Mouse (Mus musculus) limb, embryonic 14.5 days (tissue): Measurements from ENCODE around the gene Fstl4. TPM values are rescaled to one million over a fixed set of nuclear protein-coding genes. Genes with fewer than 3 reads are reported as not detected.

Experiments used
- ATAC-seq: fragments of 200-750 bp; cut with Nextera tagmentation; 2 replicates; pipeline ENCODE4 v1.8.0; 2017; ENCODE audit warnings: low read depth, moderate number of reproducible peaks, moderate TSS enrichment; ENCODE audit not compliant: low FRiP score
- DNase-seq: peaks from one replicate; pipeline ENCODE4 v3.0.0-alpha.2; 2015; ENCODE audit warnings: low spot score
- H3K27ac ChIP-seq: fragments of 300-500 bp; sonication (generic); replicated peaks from 2 replicates; pipeline ENCODE4 v1.5.1; 2014; ENCODE audit warnings: low read depth, mild to moderate bottlenecking, low read length, moderate library complexity, mixed read lengths
- H3K27me3 ChIP-seq: fragments of 300-500 bp; sonication (generic); 2 replicates; pipeline ENCODE4 v1.6.1; 2014; ENCODE audit warnings: low read length, mixed read lengths; ENCODE audit not compliant: control insufficient read depth, insufficient read depth
- H3K36me3 ChIP-seq: fragments of 300-500 bp; sonication (generic); 2 replicates; pipeline ENCODE4 v1.6.1; 2014; ENCODE audit warnings: mild to moderate bottlenecking, low read length, moderate library complexity, mixed read lengths; ENCODE audit not compliant: control insufficient read depth, insufficient read depth
- H3K4me1 ChIP-seq: fragments of 300-500 bp; sonication (generic); 2 replicates; pipeline ENCODE4 v1.6.1; 2014; ENCODE audit warnings: antibody characterized with exemption, low read length, mixed read lengths; ENCODE audit not compliant: control insufficient read depth, insufficient read depth
- H3K4me2 ChIP-seq: fragments of 300-500 bp; sonication (generic); replicated peaks from 2 replicates; pipeline ENCODE4 v1.6.1; 2014; ENCODE audit warnings: low read depth, mild to moderate bottlenecking, low read length, moderate library complexity; ENCODE audit not compliant: severe bottlenecking
- H3K4me3 ChIP-seq: fragments of 300-500 bp; sonication (generic); replicated peaks from 2 replicates; pipeline ENCODE4 v1.5.1; 2014; ENCODE audit warnings: low read length
- H3K9ac ChIP-seq: fragments of 300-500 bp; sonication (generic); 2 replicates; pipeline ENCODE4 v1.6.1; 2014; ENCODE audit warnings: mild to moderate bottlenecking, low read depth, low read length, moderate library complexity; ENCODE audit not compliant: severe bottlenecking
- H3K9me3 ChIP-seq: fragments of 300-500 bp; sonication (generic); 2 replicates; pipeline ENCODE4 v1.6.1; 2016; ENCODE audit warnings: low read length; ENCODE audit not compliant: control insufficient read depth
- POLR2A ChIP-seq: fragments of 200-500 bp; IDR thresholded peaks from 2 replicates; pipeline ENCODE4 v1.8.0; 2012; ENCODE audit warnings: inconsistent platforms, mild to moderate bottlenecking, moderate library complexity, borderline replicate concordance; ENCODE audit not compliant: insufficient read depth, insufficient read length; ENCODE audit errors: extremely low read depth
- WGBS: fragments of 180-500 bp; shearing (Covaris S2); extraction: QIAGEN DNeasy Blood & Tissue Kit; methylation state at CpG from one replicate; pipeline ENCODE4 v1.1.7; 2014; 5-methylcytosine and 5-hydroxymethylcytosine counted together
- polyA plus RNA-seq, 2 experiments: library from polyadenylated mRNA; depleted of rRNA in 1 of 2; stranded (reverse) in 1 of 2; unstranded in 1 of 2; fragments of >200 nt; fragmentation: Nextera tagmentation in 1 of 2; extraction: Ambion mirVana in 1 of 2; gene quantifications; 2 replicates each; pipeline versions ENCODE4 v1.2.1 to v1.2.3; 2012 to 2014

The Fstl4 gene
- polyA plus RNA-seq, 2 experiments: 0.97 to 2.3 TPM

DNA sequence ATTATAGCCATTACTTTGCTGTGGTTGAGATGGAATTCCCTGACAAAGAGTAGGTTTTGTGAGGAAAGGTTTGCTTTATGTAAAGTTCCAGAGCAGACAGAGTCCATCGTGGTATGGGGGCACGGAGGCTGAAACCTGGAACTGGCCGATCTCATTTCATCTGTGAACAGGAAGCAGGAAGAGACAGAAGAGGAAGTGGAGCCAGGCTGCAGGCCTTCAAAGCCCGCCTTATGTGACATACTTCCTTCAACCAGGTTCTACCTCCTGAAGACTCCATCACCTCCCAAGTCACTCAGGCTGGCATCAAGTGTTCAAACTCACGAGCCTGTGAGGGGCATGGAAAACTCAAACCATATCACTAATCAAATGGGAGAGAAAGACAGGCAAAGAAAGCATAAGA is 34.5 kb upstream of the Fstl4 start:
- Histone ChIP-seq H3K4me2 (no peak overlapping the region), H3K27me3 (no peaks in the 10 kb centered on the region), H3K4me1 (no peaks in the 10 kb centered on the region), H3K27ac (no peak overlapping the region), H3K9ac (no peak overlapping the region), H3K9me3 (no peaks in the 10 kb centered on the region), H3K4me3 (no peak overlapping the region), H3K36me3 (no peaks in the 10 kb centered on the region)
- no peak for TF ChIP-seq POLR2A
- DNase-seq (no peak), ATAC-seq (no peak)
- 88% methylated on average over 5 of the region's 5 CpGs for WGBS

DNA sequence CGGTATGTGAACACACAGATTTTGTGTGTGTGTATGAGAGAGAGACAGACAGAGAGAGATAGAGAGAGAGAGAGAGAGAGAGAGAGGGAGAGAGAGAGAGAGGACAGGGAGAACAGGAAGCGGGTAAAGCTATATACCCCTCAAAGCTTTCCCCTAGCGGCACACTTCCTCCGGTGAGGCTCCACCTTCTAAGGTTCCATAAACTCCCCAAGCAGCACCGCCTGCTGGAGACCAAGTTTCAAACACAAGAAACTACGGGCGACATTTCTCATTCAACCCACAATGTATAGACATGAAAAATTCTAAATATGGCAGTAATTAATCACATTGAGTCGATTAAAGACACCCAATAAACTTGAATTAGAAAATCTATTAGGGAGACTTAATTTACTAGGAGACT is 32.5 kb upstream of the Fstl4 start:
- H3K4me3 ChIP-seq: no peak overlapping the region
- no peak for TF ChIP-seq POLR2A
- WGBS: 40% methylated on average over 8 of the region's 8 CpGs
- no peaks in the 10 kb centered on the region for H3K27me3 ChIP-seq
- no peak overlapping the region for H3K27ac ChIP-seq
- H3K4me1 ChIP-seq: no peaks in the 10 kb centered on the region
- no peak overlapping the region for H3K4me2 ChIP-seq
- ATAC-seq: no peak
- no peak for DNase-seq
- no peak overlapping the region for H3K9ac ChIP-seq
- no peaks in the 10 kb centered on the region for H3K9me3 ChIP-seq
- H3K36me3 ChIP-seq: no peaks in the 10 kb centered on the region

DNA sequence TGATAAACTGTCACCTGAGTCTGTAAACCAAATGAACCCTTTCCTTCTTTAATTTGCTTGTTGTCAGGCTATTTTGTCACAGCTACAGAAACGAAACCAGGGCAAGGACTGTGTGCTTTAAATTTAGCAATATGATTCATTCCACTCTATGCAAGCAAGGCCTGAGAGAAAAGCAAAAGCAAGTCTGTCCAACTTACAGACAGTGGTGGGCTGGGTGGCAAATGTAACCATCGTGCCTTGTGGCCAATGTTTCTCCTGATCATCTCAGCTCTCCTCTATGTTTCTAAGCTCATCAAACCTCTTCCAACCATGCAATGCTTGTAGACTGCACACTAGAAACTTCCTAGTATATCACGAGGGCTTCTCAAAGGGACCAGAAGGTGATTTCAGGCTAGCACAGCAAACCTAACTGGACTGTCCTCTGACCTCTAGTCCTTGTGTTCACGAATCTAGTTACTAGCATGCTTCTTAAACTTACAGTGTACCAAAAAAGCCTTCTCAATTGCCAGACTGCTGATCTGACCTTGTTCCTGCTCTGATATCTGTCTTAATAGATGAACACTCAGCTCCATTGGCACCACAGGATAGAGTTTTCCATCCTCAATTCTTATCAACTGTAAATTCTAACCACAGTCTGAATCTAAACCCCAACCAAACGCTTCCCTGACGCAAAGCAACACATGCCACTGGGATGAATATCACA is 29.8 kb upstream of the Fstl4 start:
- Histone ChIP-seq H3K9me3 (no peaks in the 10 kb centered on the region), H3K36me3 (no peaks in the 10 kb centered on the region), H3K9ac (no peak overlapping the region), H3K4me1 (no peaks in the 10 kb centered on the region), H3K4me2 (no peak overlapping the region), H3K4me3 (no peak overlapping the region), H3K27me3 (no peaks in the 10 kb centered on the region), H3K27ac (no peak overlapping the region)
- DNase-seq: no peak
- no peak for TF ChIP-seq POLR2A
- WGBS: 86% methylated on average over 6 of the region's 6 CpGs
- ATAC-seq: no peak

DNA sequence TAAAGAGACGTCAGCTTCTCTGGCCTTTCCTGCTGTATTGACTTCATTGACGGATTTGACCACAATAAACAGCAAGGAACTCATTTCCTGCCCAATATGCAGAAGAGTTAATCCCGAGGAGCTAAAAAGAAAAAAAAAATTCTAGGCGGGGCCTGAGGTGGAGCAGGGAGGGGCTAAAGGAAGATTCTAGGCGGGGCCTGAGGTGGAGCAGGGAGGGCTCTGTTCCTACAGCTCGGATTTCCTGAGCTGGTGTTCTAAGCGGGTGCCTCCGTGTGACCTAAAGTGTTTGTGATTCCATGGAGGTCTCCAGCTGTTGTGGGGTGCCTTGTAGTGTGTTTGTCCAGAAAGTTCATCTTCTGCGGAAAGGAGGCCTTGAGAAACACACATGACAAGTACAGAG is 25.2 kb upstream of the Fstl4 start:
- 15% methylated on average over 9 of the region's 9 CpGs for WGBS

DNA sequence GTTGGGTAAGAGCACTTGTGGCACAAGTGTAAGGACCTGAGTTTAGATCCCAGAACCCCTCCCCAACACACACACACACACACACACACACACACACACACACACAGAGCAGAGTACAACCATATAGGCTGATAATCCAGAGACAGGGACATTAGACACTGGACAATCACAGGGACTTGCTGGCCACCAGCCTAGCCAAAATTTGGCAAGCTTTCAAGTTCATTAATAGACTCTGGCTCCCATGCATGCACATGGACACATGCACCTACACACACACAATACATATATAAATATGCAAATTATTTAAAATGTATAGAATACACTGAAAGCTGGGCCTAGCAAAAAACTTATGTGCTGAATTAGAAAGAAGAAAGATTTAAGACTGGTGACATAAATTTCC is 24.0 kb upstream of the Fstl4 start:
- H3K9me3 ChIP-seq: no peaks in the 10 kb centered on the region
- H3K9ac ChIP-seq: no peak overlapping the region
- no peak for TF ChIP-seq POLR2A
- ATAC-seq: no peak
- H3K27ac ChIP-seq: no peak overlapping the region
- no peaks in the 10 kb centered on the region for H3K36me3 ChIP-seq
- H3K27me3 ChIP-seq: no peaks in the 10 kb centered on the region
- H3K4me2 ChIP-seq: no peak overlapping the region
- no peak overlapping the region for H3K4me3 ChIP-seq
- no peak for DNase-seq
- no peaks in the 10 kb centered on the region for H3K4me1 ChIP-seq

More for the DNA sequence above, 25.2 kb upstream of the Fstl4 start:
- ATAC-seq (no peak), DNase-seq (no peak)
- H3K9ac ChIP-seq: no peak overlapping the region
- H3K4me1 ChIP-seq: no peaks in the 10 kb centered on the region
- H3K27ac ChIP-seq: no peak overlapping the region
- TF ChIP-seq POLR2A: no peak
- no peaks in the 10 kb centered on the region for H3K9me3 ChIP-seq
- no peaks in the 10 kb centered on the region for H3K27me3 ChIP-seq
- H3K4me3 ChIP-seq: no peak overlapping the region
- no peak overlapping the region for H3K4me2 ChIP-seq
- H3K36me3 ChIP-seq: no peaks in the 10 kb centered on the region

DNA sequence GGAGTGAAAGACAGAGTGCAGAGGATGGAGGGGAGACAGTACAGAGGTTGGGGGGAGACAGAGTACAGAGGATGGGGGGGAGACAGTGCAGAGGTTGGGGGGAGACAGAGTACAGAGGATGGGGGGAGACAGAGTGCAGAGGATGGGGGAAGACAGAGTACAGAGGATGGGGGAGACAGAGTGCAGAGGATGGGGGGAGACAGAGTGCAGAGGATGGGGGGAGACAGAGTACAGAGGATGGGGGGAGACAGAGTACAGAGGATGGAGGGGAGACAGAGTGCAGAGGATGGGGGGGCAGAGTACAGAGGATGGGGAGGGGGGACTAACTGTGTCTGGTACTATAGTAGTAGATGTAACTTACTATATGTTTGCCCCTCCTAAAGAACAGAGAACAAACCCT is 20.5 kb upstream of the Fstl4 start:
- DNase-seq (no peak), ATAC-seq (no peak)
- no peaks in the 10 kb centered on the region for H3K36me3 ChIP-seq
- no peak overlapping the region for H3K27ac ChIP-seq
- TF ChIP-seq POLR2A: no peak
- H3K4me2 ChIP-seq: no peak overlapping the region
- no peaks in the 10 kb centered on the region for H3K27me3 ChIP-seq
- no peak overlapping the region for H3K4me3 ChIP-seq
- no peaks in the 10 kb centered on the region for H3K4me1 ChIP-seq
- H3K9me3 ChIP-seq: no peaks in the 10 kb centered on the region
- H3K9ac ChIP-seq: no peak overlapping the region
